Mouse (Mus musculus) thymus, postnatal 25 days (tissue): ENCODE measurements around the gene Dclk3.
A peak's percentile ranks its signal among the peaks of the same experiment; 100 is the strongest.

Experiments used
- DNase-seq: peaks from one replicate; pipeline ENCODE4 v3.0.0; 2022

The Dclk3 gene

DNA sequence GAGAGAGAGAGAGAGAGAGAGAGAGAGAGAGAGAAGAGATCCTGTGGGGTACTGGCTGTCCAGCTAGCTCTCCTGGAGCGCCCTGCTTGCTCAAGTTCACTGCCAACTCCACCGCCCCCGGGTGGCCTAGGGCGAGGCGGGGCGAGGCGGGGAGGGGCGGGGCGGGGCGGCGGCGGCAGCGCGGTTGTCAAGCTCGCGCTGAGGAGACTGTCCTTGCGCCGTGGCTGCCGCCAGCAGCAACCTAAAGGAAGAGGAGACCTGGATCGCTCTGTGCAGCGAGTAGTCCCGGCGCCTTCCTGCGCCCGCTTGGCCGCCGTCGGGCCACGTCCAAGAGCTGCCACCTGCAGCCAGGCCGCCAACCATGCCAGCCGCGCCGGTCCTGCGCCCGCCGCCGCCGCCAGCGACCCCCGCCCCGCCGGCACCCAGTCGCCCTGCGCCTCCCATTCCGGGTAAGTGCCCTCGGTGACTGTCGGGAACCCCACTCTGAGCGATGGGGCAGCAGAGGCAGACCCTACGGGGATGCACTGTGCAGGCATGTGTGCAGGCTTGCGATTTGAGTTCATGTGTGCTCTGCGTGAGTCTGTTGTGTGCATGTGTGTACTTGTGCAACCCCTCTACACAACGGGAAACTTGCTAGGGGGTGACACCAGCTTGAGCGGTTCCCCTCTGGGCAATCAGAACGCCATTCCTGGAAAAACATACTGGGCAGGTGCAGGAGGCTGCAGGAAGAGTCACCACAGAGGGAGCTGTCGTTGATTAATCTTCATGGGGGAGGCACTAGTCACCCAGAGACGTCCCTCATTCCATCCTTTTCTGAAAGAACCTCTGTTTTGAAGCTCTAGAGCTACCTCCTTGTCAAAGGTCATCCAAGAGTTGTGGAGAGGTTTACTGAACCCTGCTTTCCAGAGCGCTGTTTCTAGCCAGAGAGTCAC, at the start of gene Dclk3:
TSS of gene Dclk3 (plus strand) at position 178 of the 932 bp plus-strand sequence.
- peak; percentile 2 for DNase-seq

GRCm38 (mm10) chr9:111390016-111390415, 48.9 kb upstream of the Dclk3 start:
- DNase-seq = no peak

DNA sequence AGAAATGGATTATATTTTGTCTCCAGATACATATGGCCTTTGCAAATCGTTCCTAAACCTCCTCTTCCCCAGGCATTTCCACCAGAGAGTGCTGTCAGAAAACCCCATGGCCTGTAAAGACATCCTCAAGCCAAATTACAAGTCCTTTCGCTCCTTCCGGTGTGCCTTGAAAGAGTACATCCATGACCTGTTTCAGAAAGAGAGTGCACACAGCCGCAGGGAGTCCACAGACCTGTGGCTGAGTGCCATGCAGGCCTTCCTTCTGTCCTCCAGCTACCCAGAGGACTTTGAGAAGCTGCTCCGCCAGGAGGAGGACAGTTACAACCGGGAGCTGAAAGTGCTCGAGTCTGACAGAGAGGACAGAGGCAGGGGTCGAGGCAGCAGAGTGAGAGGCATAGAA, 47.8 kb upstream of the Dclk3 start:
- DNase-seq = no peak

- DNase-seq = no peak
Observed at GRCm38 (mm10) chr9:111391926-111392442, 46.9 kb upstream of the Dclk3 start.

- no peak for DNase-seq
Observed at GRCm38 (mm10) chr9:111395265-111395664, 43.6 kb upstream of the Dclk3 start.

DNA sequence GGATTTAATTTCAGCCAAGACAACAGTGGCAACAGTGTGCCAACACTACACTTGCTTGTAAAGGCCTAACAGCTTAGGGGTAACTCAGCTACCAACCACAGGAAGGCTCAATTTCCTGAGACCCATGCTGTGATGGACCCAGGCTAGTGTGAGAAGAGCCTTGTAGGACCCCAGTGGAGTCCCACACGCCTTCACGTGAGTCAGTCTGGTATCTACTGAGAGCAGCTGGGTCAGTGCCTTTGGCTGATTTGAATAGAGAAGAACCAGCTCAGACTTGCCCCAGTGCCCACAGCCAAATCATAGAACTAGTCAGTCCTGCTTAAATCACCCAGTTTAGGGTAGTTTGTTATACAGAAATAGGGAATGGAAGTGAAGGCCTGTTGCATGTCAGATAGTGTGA, 40.8 kb upstream of the Dclk3 start:
- DNase-seq = no peak

DNA sequence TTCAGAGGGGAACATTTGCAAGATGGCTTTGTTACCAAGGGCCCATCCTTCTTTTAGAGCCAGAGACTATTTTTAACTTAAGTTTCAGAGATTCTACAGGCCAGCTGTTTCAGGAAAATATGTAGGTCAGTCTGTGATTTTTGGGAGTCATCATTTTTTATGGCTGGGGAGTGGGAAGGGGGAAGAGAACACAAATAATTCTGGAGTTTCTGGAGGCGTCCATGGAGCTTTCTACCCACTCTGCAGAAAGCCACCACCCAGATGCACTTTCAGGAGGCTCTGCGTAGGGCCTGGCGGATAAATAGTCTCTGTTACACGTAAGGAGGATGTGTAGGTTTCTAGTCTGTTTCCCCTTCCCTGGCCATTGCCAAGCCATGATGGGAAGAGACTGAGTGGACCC, 38.8 kb upstream of the Dclk3 start:
- DNase-seq = no peak

DNA sequence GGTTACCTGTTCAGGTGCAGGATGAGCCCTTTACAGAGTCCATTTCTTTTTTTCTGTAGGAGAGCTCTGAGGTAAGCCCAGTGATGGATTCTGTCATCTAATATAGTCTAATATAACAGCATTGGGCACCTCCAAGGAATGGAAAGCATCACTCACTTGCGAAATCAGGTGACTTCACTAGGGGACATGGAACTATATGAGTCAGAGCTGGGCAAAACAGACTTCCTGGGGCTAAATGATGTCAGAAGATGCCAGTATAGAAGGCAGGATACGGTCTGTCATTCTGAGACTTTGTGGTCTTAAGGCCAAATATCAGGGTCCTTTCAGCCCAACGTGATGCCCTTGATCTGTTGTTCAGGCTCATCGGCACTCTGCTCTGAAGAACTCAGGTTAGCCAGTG, 35.7 kb upstream of the Dclk3 start:
- no peak for DNase-seq

- no peak for DNase-seq
Observed at GRCm38 (mm10) chr9:111404346-111405079, 34.4 kb upstream of the Dclk3 start.

DNA sequence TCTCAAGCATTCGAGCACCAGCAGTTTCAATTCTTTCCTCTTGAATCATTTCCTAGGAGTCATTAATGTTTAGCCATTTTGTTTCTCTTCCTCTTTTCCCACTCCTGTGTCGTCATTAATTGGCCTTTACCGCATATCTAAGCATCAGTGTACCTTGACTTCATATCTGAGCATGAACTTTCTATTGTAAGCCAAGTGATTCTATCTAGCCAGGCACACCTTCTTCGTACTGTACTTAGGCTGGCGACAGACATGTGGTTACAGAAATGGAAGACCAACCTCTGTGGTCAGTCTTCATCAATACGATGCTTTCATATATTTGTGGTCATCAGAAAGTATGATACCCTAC, 33.8 kb upstream of the Dclk3 start:
- DNase-seq = no peak

DNA sequence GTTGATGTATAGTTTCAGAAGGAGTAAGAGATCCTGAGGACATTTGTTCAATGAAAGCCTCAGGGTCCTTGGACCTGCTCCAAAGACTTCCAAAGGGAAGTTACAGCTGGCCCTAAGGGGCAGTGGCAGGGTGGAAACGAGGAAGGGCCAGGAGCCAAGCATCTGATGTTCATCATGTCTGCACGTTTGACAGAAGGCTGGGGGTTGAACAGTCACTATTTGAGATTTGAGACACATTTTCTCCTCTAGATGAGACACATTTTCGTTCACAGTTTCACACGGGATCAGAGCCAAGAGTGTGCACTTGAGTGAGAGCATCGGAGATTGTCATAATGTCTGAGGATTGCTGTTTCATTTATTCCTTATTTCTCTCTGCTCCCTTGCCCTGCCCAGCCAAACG, 30.9 kb upstream of the Dclk3 start:
- no peak for DNase-seq

- no peak for DNase-seq
Observed at GRCm38 (mm10) chr9:111408427-111408826, 30.5 kb upstream of the Dclk3 start.

GRCm38 (mm10) chr9:111412471-111413160, 26.3 kb upstream of the Dclk3 start:
- DNase-seq = no peak

- no peak for DNase-seq
Observed at GRCm38 (mm10) chr9:111421862-111422261, 17.0 kb upstream of the Dclk3 start.

- no peak for DNase-seq
Observed at GRCm38 (mm10) chr9:111422567-111422966, 16.3 kb upstream of the Dclk3 start.

DNA sequence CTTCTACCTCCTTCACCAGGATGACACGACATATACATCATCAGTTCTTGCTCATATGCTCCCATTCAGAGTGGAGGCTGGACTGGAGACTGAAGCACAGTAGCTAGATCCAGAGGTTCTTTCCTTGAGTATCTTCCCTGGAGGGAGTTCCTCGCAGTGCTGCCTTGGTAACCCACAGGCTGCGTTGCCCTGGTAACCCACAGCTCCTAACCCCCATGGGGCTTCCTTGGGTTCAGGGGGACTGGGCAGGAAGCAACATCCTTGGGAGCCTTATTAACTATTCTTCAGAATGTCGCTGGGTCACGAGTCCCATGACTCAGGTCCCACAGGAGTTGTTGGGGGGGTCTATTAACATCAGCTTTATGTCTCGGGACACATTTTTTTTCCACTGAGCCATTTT, 13.8 kb upstream of the Dclk3 start:
- DNase-seq = no peak

DNA sequence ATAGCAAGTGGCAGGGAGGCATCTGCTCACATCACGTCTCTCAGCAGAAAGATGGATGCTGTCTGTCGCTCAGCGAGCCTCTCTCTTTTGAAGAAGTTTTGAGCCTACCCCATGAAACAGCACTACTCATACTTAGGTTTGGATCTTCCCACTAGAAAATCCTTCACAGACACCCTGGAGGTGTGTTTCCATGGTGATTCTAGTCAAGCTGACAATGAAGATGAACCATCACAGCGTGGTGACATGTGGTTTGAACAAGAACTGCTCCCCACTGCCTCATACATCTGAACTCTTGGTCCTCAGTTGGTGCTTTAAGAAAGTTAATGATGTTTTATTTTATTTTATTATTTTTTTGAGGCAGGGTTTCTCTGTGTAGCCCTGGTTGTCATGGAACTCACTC, 12.9 kb upstream of the Dclk3 start:
- DNase-seq = no peak

GRCm38 (mm10) chr9:111427891-111428555, 10.9 kb upstream of the Dclk3 start:
- no peak for DNase-seq

GRCm38 (mm10) chr9:111428698-111429362, 10.1 kb upstream of the Dclk3 start:
- no peak for DNase-seq

- no peak for DNase-seq
Observed at GRCm38 (mm10) chr9:111429363-111429750, 9.5 kb upstream of the Dclk3 start.

GRCm38 (mm10) chr9:111435429-111435828, 3.5 kb upstream of the Dclk3 start:
- no peak for DNase-seq

GRCm38 (mm10) chr9:111439836-111440201, 938 bp downstream of the Dclk3 start:
- no peak for DNase-seq
